ENCODE assay signal across 11 mouse cellular contexts in the genomic region with DNA sequence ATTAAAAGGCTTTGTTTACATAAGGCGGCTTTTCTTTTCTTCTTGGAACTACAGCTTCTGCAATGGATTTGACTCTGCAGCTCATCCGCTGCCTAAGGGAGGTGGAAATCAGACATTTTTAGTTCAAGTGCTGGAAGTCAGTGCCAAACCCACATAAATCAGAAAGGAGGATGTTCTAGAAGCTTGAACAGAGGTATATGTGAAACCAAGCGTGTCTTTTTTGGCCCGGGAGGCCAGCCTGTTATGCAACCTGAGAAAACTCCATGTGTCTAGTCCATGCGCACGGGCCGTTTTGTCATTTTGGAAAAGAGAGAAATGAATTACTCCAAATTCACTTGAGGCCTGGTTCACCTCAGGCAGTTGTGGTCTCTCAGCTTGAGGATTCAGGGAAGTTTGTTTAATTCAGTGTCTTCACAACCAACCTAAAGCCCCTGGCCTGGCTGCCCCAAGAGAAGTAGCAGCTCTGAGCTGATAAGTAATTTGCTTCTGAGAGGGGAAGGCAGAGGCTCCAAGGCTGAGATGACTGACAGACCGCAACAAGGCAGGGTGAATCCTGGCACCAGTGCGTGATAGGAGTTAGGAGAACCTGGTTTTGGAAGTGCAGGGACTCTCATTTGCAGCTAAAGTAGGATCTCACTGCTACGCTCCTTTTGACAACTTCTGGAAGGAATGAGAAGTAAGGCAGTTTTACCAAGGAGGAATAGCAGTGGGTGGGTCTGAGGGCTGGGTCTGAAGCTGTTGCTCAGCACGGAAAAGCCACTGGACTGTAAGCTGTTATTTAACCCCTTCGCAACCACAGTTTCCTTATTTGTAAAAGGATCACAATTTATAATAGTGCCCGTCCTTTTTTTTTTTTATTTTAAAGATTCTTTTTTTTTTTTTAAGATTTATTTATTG. TPM values are rescaled to one million over a fixed set of nuclear protein-coding genes. Genes with fewer than 3 reads are reported as not detected.
DNase-seq lines count a peak whose midpoint lies in the region; ATAC-seq and TF ChIP-seq lines count a peak whose summit lies in the region.
"Had no signal": no experiment of that assay in that cellular context is flagged by ENCODE, and none has a peak within 500 bp of the region (broad histone marks: within the 10 kb centered on the region; RNA-seq: fewer than 3 reads in every experiment).

No protein-coding gene starts in this region.

- no peaks in the 10 kb centered on the region for H3K9me3 ChIP-seq in hindbrain, embryonic 16.5 days (ENCODE audit: control insufficient read depth, low read length)

- 48% methylated on average over 13 of the region's 13 CpGs for WGBS in lung, adult 2 months
- 72% methylated on average over 13 of the region's 13 CpGs for WGBS in hindbrain, embryonic 16.5 days

- no peak for ATAC-seq in hindbrain, embryonic 16.5 days

- no peak overlapping the region for H3K9ac ChIP-seq in hindbrain, embryonic 16.5 days (ENCODE audit: low read depth, low read length)

- H3K27ac ChIP-seq in hindbrain, embryonic 16.5 days (ENCODE audit: low read depth, low read length), result no peak overlapping the region
- H3K27ac ChIP-seq: kidney, postnatal 0 days had no signal

- no peaks in the 10 kb centered on the region for H3K4me1 ChIP-seq in lung, adult 2 months (ENCODE audit: control insufficient read depth, insufficient read depth, low read length)
- H3K4me1 ChIP-seq in hindbrain, embryonic 16.5 days (ENCODE audit: control insufficient read depth, insufficient read depth, low read depth, low read length), result peaks cover 5% of the 10 kb centered on the region; the same call in 1 of the 2 replicates

- peak; percentile 36 for DNase-seq in adrenal gland, postnatal 10 days
- DNase-seq in adrenal gland, postnatal 4 days (ENCODE audit: low spot score in 2 of 2), result no peak
- DNase-seq in lung, postnatal 36 days, result peak; percentile 36
- DNase-seq in lung, adult 2 months, result no peak
- peak; percentile 89 for DNase-seq in cerebellum, adult 9-11 months
- DNase-seq in kidney, postnatal 36 days, result peak; percentile 71 to 75
- DNase-seq in ovary, postnatal 36 days (ENCODE audit: low spot score), result no peak
- DNase-seq: heart, adult 11 months had no signal

- no peak for TF ChIP-seq POLR2A in lung, adult 2 months (IDR thresholded peaks at IDR 0.05; ENCODE audit: borderline replicate concordance, extremely low read depth, low read depth, low read length)

- H3K27me3 ChIP-seq in hindbrain, embryonic 16.5 days (replicated peaks; ENCODE audit: control insufficient read depth, insufficient read depth, low read length), result no peaks in the 10 kb centered on the region

- no peak overlapping the region for H3K4me2 ChIP-seq in hindbrain, embryonic 16.5 days (ENCODE audit: low read length)

- no peak for TF ChIP-seq CTCF in lung, adult 2 months (IDR thresholded peaks at IDR 0.05; ENCODE audit: insufficient read depth, low read length)

- H3K4me3 ChIP-seq in lung, adult 2 months (replicated peaks; ENCODE audit: extremely low read depth, low read depth, low read length), result no peak overlapping the region
- no peak overlapping the region for H3K4me3 ChIP-seq in hindbrain, embryonic 16.5 days (ENCODE audit: low read length)
- H3K4me3 ChIP-seq: myocyte had no signal

- no peaks in the 10 kb centered on the region for H3K36me3 ChIP-seq in hindbrain, embryonic 16.5 days (ENCODE audit: control insufficient read depth, insufficient read depth, low read length)

RNA-seq across cellular contexts. Expression of a gene that starts 13.5 kb away (rescaled TPM):
- total RNA-seq in adrenal gland, postnatal 10 days (2021), result 10 to 100 TPM; 35.4 to 39.7 TPM
- total RNA-seq in adrenal gland, postnatal 4 days (2021), result 10 to 100 TPM; 55.8 to 56.7 TPM
- polyA plus RNA-seq in lung, adult 2 months (2012; rRNA removed), result 5.5 and 9.3 TPM in 2 replicates
- 92.0 and 103 TPM in 2 replicates for polyA plus RNA-seq in hindbrain, embryonic 16.5 days (2015; fragmentation: Nextera tagmentation; extraction: Ambion mirVana)

Comparison
In these comparisons a context has a peak if more than half of its experiments do, and no peak if none do; other contexts are left out.
1. DNase-seq: peak in adrenal gland, postnatal 10 days (single experiment), lung, postnatal 36 days (single experiment), cerebellum, adult 9-11 months (single experiment) and kidney, postnatal 36 days (2 of 2); none in adrenal gland, postnatal 4 days (0 of 2), lung, adult 2 months (single experiment) and ovary, postnatal 36 days (single experiment).